Mouse (Mus musculus) embryonic facial prominence, embryonic 12.5 days (tissue): ENCODE measurements around the gene Usp32. TPM values are rescaled to one million over a fixed set of nuclear protein-coding genes. Genes with fewer than 3 reads are reported as not detected.
"Not testable (repeated sequence)": the region's sequence is repeated elsewhere in the genome, so short reads cannot be mapped to it uniquely, and the experiment has no call there.

Experiments
- ATAC-seq: fragments of 200-750 bp; cut with Nextera tagmentation; 2 replicates; pipeline ENCODE4 v1.8.0; 2017; ENCODE audit not compliant: insufficient number of reproducible peaks, insufficient read depth, low FRiP score, low TSS enrichment
- H3K27ac ChIP-seq: fragments of 300-500 bp; sonication (generic); 2 replicates; pipeline ENCODE4 v1.5.1; 2016; ENCODE audit warnings: mild to moderate bottlenecking
- H3K27me3 ChIP-seq: fragments of 300-500 bp; sonication (generic); 2 replicates; pipeline ENCODE4 v1.6.1; 2016; ENCODE audit warnings: mild to moderate bottlenecking, moderate library complexity
- H3K36me3 ChIP-seq: fragments of 300-500 bp; sonication (generic); 2 replicates; pipeline ENCODE4 v1.6.1; 2016; ENCODE audit warnings: mild to moderate bottlenecking
- H3K4me1 ChIP-seq: fragments of 300-500 bp; sonication (generic); 2 replicates; pipeline ENCODE4 v1.6.1; 2016
- H3K4me2 ChIP-seq: fragments of 300-500 bp; sonication (generic); replicated peaks from 2 replicates; pipeline ENCODE4 v1.6.1; 2016; ENCODE audit warnings: mild to moderate bottlenecking, moderate library complexity
- H3K4me3 ChIP-seq: fragments of 300-500 bp; sonication (generic); 2 replicates; pipeline ENCODE4 v1.5.1; 2016; ENCODE audit warnings: mild to moderate bottlenecking
- H3K9ac ChIP-seq: fragments of 300-500 bp; sonication (generic); 2 replicates; pipeline ENCODE4 v1.6.1; 2016; ENCODE audit warnings: mild to moderate bottlenecking, moderate library complexity
- H3K9me3 ChIP-seq: fragments of 300-500 bp; sonication (generic); 2 replicates; pipeline ENCODE4 v1.6.1; 2016; ENCODE audit warnings: mild to moderate bottlenecking, moderate library complexity
- WGBS: fragments of 180-500 bp; shearing (Covaris S2); methylation state at CpG from one replicate; pipeline ENCODE4 v1.1.7; 2016; 5-methylcytosine and 5-hydroxymethylcytosine counted together
- polyA plus RNA-seq: library from polyadenylated mRNA; unstranded; fragments of >200 nt; fragmentation: Nextera tagmentation; extraction: Ambion mirVana; gene quantifications from 2 replicates; pipeline ENCODE4 v1.2.1, GENCODE M21; 2016

The Usp32 gene
- polyA plus RNA-seq, 1 experiment from 2014 or later = 6.8 TPM

GRCm38 (mm10) chr11:85167503-85167902, 27.5 kb upstream of the Usp32 start:
- H3K27me3 ChIP-seq = no peaks in the 10 kb centered on the region
- H3K9ac ChIP-seq = no peak overlapping the region
- 0 out of 2 replicates have a peak, but pooled peaks cover 9% of the 10 kb centered on the region for H3K4me1 ChIP-seq
- ATAC-seq = no peak
- no peak overlapping the region for H3K4me3 ChIP-seq
- WGBS = 82% methylated on average over 1 of the region's 1 CpGs
- H3K27ac ChIP-seq = no peak overlapping the region
- no peak overlapping the region for H3K4me2 ChIP-seq
- H3K9me3 ChIP-seq = no peaks in the 10 kb centered on the region
- H3K36me3 ChIP-seq = no peaks in the 10 kb centered on the region

GRCm38 (mm10) chr11:85164371-85164770, 24.4 kb upstream of the Usp32 start:
- Histone ChIP-seq H3K36me3 (no peaks in the 10 kb centered on the region), H3K27me3 (no peaks in the 10 kb centered on the region), H3K9ac (no peak overlapping the region), H3K9me3 (no peaks in the 10 kb centered on the region), H3K27ac (no peak overlapping the region), H3K4me1 (no peaks in the 10 kb centered on the region), H3K4me3 (no peak overlapping the region), H3K4me2 (no peak overlapping the region)
- no peak for ATAC-seq

- ATAC-seq, H3K4me3 ChIP-seq, H3K9me3 ChIP-seq, H3K27ac ChIP-seq, H3K36me3 ChIP-seq, H3K4me1 ChIP-seq, H3K4me2 ChIP-seq, H3K9ac ChIP-seq, H3K27me3 ChIP-seq: not testable (repeated sequence)
- 73% methylated on average over 1 of the region's 1 CpGs for WGBS
These were observed 23.1 kb upstream of the Usp32 start for GRCm38 (mm10) chr11:85163014-85163413.

GRCm38 (mm10) chr11:85157301-85157700, 17.3 kb upstream of the Usp32 start:
- 68% methylated on average over 2 of the region's 2 CpGs for WGBS
- no peak overlapping the region for H3K4me3 ChIP-seq
- H3K4me1 ChIP-seq = no peaks in the 10 kb centered on the region
- no peak overlapping the region for H3K4me2 ChIP-seq
- no peaks in the 10 kb centered on the region for H3K36me3 ChIP-seq
- H3K9me3 ChIP-seq = no peaks in the 10 kb centered on the region
- H3K27ac ChIP-seq = no peak overlapping the region
- no peaks in the 10 kb centered on the region for H3K27me3 ChIP-seq
- ATAC-seq = no peak
- H3K9ac ChIP-seq = no peak overlapping the region

- Histone ChIP-seq H3K4me1 (no peaks in the 10 kb centered on the region), H3K36me3 (no peaks in the 10 kb centered on the region), H3K27ac (no peak overlapping the region), H3K9me3 (no peaks in the 10 kb centered on the region), H3K4me3 (no peak overlapping the region), H3K9ac (no peak overlapping the region), H3K4me2 (no peak overlapping the region), H3K27me3 (no peaks in the 10 kb centered on the region)
- no peak for ATAC-seq
- WGBS = 74% methylated on average over 2 of the region's 2 CpGs
These were observed 12.4 kb upstream of the Usp32 start for GRCm38 (mm10) chr11:85152256-85152930.

- 1% methylated on average over 17 of the region's 17 CpGs for WGBS
- H3K4me2 ChIP-seq = peak overlapping the region; percentile 78
- H3K9ac ChIP-seq = peak overlapping the region; percentile 80
- no peaks in the 10 kb centered on the region for H3K27me3 ChIP-seq
- H3K9me3 ChIP-seq = no peaks in the 10 kb centered on the region
- no peaks in the 10 kb centered on the region for H3K36me3 ChIP-seq
- H3K4me3 ChIP-seq = peak overlapping the region; percentile 86
- peak overlapping the region; percentile 79; the same call in 1 of the 2 replicates for H3K27ac ChIP-seq
- ATAC-seq = no peak
- H3K4me1 ChIP-seq = peaks cover 7% of the 10 kb centered on the region
These were observed 1.0 kb downstream of the Usp32 start for GRCm38 (mm10) chr11:85138776-85139474.

GRCm38 (mm10) chr11:85131542-85131941, 8.4 kb downstream of the Usp32 start:
- H3K4me3 ChIP-seq = no peak overlapping the region
- no peak overlapping the region for H3K4me2 ChIP-seq
- no peaks in the 10 kb centered on the region for H3K27me3 ChIP-seq
- no peaks in the 10 kb centered on the region for H3K36me3 ChIP-seq
- 85% methylated on average over 2 of the region's 2 CpGs for WGBS
- H3K4me1 ChIP-seq = no peaks in the 10 kb centered on the region
- no peaks in the 10 kb centered on the region for H3K9me3 ChIP-seq
- H3K27ac ChIP-seq = no peak overlapping the region
- no peak overlapping the region for H3K9ac ChIP-seq
- no peak for ATAC-seq

GRCm38 (mm10) chr11:85128883-85129282, 11.1 kb downstream of the Usp32 start:
- 97% methylated on average over 1 of the region's 1 CpGs for WGBS
- H3K27ac ChIP-seq = no peak overlapping the region
- H3K4me2 ChIP-seq = no peak overlapping the region
- no peaks in the 10 kb centered on the region for H3K4me1 ChIP-seq
- H3K4me3 ChIP-seq = no peak overlapping the region
- ATAC-seq = no peak
- H3K36me3 ChIP-seq = no peaks in the 10 kb centered on the region
- no peaks in the 10 kb centered on the region for H3K27me3 ChIP-seq
- H3K9me3 ChIP-seq = no peaks in the 10 kb centered on the region
- no peak overlapping the region for H3K9ac ChIP-seq

- ATAC-seq = no peak
- H3K27me3 ChIP-seq = no peaks in the 10 kb centered on the region
- no peaks in the 10 kb centered on the region for H3K9me3 ChIP-seq
- no peak overlapping the region for H3K9ac ChIP-seq
- no peak overlapping the region for H3K4me3 ChIP-seq
- H3K4me2 ChIP-seq = no peak overlapping the region
- H3K4me1 ChIP-seq = no peaks in the 10 kb centered on the region
- no peaks in the 10 kb centered on the region for H3K36me3 ChIP-seq
- no peak overlapping the region for H3K27ac ChIP-seq
- 90% methylated on average over 2 of the region's 2 CpGs for WGBS
These were observed 13.5 kb downstream of the Usp32 start for GRCm38 (mm10) chr11:85126257-85127102.

- Histone ChIP-seq H3K4me1 (no peaks in the 10 kb centered on the region), H3K4me3 (no peak overlapping the region), H3K9ac (no peak overlapping the region), H3K36me3 (no peaks in the 10 kb centered on the region), H3K27ac (no peak overlapping the region), H3K4me2 (no peak overlapping the region), H3K27me3 (no peaks in the 10 kb centered on the region), H3K9me3 (no peaks in the 10 kb centered on the region)
- ATAC-seq = no peak
- 82% methylated on average over 3 of the region's 3 CpGs for WGBS
These were observed 16.5 kb downstream of the Usp32 start for GRCm38 (mm10) chr11:85123267-85123992.

GRCm38 (mm10) chr11:85122073-85122472, 17.9 kb downstream of the Usp32 start:
- 78% methylated on average over 1 of the region's 1 CpGs for WGBS

More at GRCm38 (mm10) chr11:85122073-85122472, 17.9 kb downstream of the Usp32 start:
- no peak for ATAC-seq
- no peaks in the 10 kb centered on the region for H3K36me3 ChIP-seq
- H3K4me3 ChIP-seq = no peak overlapping the region
- H3K4me2 ChIP-seq = no peak overlapping the region
- H3K27me3 ChIP-seq = no peaks in the 10 kb centered on the region
- no peaks in the 10 kb centered on the region for H3K9me3 ChIP-seq
- no peak overlapping the region for H3K27ac ChIP-seq
- H3K9ac ChIP-seq = no peak overlapping the region
- H3K4me1 ChIP-seq = no peaks in the 10 kb centered on the region
